Mouse (Mus musculus): ENCODE data around the gene Gm10037.
"Not testable (repeated sequence)": the region's sequence is repeated elsewhere in the genome, so short reads cannot be mapped to it uniquely, and the experiment has no call there.

The Gm10037 gene

DNA sequence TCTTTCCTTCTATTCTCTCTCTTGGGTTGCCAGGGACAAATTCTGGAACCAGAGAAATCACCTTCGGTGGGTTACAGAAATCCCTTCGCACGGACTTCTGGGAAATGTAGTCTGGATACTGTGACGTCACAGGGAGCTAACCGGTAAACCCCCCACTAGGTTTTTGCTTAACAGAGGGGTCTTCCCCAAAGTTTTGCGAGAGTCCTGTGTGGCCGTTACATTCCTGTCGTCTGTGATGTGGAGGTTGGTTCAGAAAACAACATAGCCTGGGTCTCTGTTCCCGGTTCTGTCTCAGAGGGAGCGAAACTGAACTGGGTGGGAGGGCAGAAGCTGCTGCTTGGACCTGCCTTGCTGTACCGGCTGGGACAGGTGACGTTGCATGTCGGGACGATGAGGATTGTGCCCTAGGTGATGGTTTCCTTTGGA lies at the start of gene Gm10037:
Gm10037 (plus strand) TSS at position 196 of the 426 bp plus-strand sequence.
- POLR2A ChIA-PET: interaction anchor here in 3 of 4 experiments (0.6 to 1.6 kb wide), 23 partner anchors 8 to 637 kb away, joined by 3 to 13 read pairs (median 3); partner anchors contain the start of genes Gm26965 (in 1 of the 3), Gm49345 (in 1 of the 3), Zfp455 (in 1 of the 3) and Zfp65 (in 1 of the 3)
- CTCF ChIA-PET: interaction anchor here in 3 of 4 experiments (0.8 to 1.2 kb wide), 10 partner anchors 14 to 222 kb away, joined by 3 to 7 read pairs (median 4); partner anchors contain the start of genes Gm49345 (in 1 of the 3) and Zfp729a (in 1 of the 3)

DNA sequence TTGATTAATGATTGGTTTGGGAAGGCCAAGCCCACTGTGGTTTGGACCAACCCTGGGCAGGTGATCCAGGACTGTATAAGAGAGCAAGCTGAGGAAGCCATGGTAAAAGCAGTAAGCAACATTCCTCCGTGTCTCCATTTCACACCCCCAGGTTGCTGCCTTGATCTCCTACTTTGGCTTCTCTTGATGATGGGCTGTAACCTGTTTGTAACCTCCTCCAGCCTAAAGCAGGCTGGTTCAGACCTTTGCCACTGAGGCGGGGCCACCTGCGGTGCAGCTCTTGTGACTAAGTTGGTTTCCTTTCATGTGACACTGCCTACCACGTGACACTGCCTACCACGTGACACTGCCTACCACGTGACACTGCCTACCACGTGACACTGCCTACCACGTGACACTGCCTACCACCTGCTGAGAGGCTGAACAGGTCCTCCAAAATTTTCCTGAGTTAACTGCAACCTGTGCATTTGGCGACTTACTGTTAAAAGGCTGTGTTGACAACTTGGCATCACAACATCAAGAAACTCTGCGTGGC lies 38.9 kb upstream of the Gm10037 start:
- CTCF ChIA-PET: no interaction called here

DNA sequence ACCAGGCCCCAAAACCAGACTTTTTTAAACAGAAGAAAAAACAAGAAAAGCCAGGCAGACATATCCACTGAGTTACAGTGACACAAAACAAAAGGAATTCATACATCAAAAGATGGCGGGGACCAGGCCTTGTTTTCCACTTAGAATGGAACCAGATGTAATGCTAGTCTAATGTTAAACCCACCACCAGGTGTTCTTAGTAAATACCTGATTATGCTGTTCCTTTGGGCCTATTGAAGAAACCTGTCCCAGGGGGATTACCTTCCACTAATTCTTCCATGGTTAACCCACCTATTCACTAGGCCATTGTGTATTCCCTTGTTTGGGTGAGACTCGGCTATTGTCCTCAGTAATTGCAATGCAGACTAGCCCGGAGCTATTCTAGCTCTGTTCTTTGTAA lies 32.3 kb upstream of the Gm10037 start:
- POLR2A ChIA-PET: interaction anchor here in 3 of 4 experiments (0.5 to 4.8 kb wide), 33 partner anchors 8 to 483 kb away, joined by 3 to 34 read pairs (median 4); partner anchors contain the start of genes Zfp729b (in 2 of the 3), BC048507 (in 1 of the 3), Gm10037 (in 1 of the 3) and Zfp493 (in 1 of the 3)
- CTCF ChIA-PET: interaction anchor here in 1 of 4 experiments (0.8 kb wide), 1 partner anchor 46 kb away, joined by 3 read pairs; no protein-coding TSS in a partner anchor

More for the DNA sequence above, 38.9 kb upstream of the Gm10037 start:
- POLR2A ChIA-PET: interaction anchor here in 3 of 4 experiments (0.6 to 1.2 kb wide), 20 partner anchors 8 to 155 kb away, joined by 3 to 10 read pairs (median 4); partner anchors contain the start of genes Zfp493 (in 2 of the 3), Gm10037 (in 1 of the 3), Gm49345 (in 1 of the 3) and Zfp729a (in 1 of the 3)

DNA sequence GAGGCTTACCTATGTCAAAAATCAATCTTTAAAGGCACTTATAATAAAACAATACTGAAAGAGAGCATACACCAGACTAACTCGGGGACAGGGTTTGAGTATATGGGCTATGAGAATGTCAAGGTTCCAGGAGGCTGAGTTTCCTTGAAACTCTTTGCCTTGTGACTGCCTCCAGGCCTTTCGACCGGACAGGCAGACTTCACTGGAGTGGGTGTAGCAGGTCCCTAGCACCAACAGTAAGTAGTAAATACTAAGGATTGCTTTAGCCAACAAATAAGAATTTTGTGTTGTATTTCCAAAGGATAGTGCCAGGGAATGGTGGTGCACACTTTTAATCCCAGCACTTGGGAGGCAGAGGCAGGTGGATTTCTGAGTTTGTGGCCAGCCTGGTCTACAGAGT lies 31.8 kb upstream of the Gm10037 start:
- ChIA-PET CTCF (interaction anchor here in 1 of 4 experiments (0.8 kb wide), 1 partner anchor 46 kb away, joined by 3 read pairs; no protein-coding TSS in a partner anchor), POLR2A (interaction anchor here in 3 of 4 experiments (0.5 to 4.8 kb wide), 35 partner anchors 9 to 484 kb away, joined by 3 to 34 read pairs (median 4); partner anchors contain the start of genes Zfp729b (in 2 of the 3), BC048507 (in 1 of the 3), Gm10037 (in 1 of the 3) and Zfp493 (in 1 of the 3))

DNA sequence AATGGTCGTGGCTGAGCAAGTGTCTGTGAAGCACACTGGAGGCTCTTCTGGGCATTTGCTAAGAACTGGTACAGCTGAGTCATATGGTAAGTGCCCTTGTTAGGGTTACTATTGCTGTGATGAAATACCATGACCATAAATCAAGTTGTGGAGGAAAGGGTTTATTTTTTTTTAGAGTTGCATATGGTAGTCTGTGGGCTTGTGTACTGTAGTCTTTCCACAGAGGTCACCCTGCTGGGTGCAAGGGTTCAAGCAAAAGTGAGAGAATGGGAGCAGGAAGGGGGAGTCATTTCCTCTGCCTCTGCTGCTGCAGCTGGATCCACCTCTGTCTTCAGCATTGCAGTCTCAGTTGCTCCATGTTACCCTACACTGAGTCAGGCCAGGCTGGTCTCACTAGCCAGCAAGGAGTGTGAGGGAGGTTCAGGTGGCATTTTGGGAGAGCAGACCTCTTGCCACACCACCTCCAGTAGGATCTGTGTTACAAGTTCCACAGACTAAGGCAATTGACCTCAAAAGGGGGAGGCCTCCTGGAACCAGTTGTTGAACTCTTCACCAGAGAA lies 19.2 kb upstream of the Gm10037 start:
- POLR2A ChIA-PET: interaction anchor here in 1 of 4 experiments (0.7 kb wide), 1 partner anchor 33 kb away, joined by 3 read pairs; no protein-coding TSS in a partner anchor

DNA sequence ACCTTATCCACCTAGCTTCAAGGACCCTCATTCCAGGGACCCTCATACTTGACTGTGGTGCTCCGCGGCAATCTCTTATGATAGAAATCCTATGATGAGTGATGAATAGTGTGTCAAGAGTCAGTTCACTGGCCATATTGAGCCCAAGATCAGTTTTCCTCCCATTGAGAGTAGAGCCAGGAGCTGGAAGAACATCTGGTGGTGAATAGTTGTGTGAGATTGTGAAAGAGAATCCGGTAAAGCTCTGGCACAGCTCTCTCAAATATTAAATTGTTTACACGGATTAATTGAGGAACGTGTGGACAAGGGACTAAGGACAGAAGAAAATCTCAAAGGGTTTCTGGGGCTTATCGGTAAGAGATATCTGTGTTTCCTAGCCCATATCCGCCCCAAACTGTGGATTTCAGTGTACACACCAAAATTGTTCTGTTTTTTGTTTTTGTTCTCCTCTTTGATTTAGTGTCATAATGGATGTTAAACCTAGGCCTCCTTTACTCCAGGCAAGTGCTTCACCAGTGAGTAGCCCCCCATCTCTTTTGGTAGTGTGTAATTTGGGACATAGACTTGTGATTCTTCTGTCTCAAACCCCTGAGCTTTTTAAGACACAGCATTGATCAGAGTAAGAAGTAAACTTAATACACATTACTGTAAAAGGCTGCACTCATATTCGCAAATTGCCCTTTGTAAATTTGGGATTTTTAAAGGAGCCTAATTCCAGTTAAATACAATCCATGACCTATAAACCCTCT lies 17.8 kb upstream of the Gm10037 start:
- ChIA-PET POLR2A (interaction anchor here in 2 of 4 experiments (1.0 to 2.4 kb wide), 12 partner anchors 9 to 288 kb away, joined by 3 to 8 read pairs (median 5); partner anchors contain the start of genes Gm26965 (in 1 of the 2), Zfp493 (in 1 of the 2), Zfp738 (in 1 of the 2) and Zfp85 (in 1 of the 2)), CTCF (no interaction called here)

More for the DNA sequence above, 19.2 kb upstream of the Gm10037 start:
- CTCF ChIA-PET: no interaction called here

DNA sequence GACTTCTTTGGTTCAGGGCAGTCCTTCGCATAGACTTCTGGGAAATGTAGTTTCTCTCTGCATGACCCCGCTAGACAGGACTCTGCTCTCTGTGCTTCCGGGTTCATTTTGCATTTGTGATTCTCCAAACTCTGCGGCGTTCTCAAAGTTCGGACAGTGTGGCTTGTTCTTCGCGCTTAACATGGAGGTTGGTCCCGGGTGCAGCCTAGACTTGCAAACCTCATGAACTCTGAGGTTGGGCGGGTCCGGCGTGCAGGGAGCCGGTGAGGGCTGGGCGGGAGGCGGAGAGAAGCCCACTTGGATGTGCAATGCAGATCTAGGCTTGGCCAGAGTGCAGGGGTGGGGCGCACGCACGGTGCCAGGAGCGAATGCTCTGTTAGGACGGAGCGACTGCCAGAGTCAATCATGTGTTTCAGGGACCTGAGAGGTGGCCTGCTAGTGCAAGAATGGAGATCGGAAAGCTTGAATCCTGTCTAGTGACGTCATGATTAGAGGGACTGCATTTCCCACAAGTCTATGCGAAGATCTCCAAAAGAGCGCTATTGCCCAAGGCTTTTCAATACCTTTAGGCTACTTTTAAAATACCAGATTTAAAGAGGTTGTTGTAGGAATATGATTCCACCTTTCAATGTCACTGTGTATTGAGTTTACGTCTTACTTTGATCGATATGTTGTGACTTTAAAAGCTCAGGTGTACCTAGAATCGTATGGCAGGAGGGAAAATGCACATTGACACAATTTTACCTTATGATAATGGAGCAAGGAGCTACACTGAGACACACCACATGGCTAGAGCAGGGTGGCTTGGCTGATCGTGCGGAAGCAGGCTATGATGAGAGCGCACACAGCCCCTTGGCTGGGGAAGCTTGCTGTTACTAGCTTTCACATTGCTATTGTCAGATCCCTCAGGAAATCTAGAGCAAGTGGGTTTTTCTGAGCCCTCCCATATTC lies 16.9 kb upstream of the Gm10037 start, which contains the start of gene Zfp273:
Zfp273 (plus strand) TSS at position 31 of the 951 bp plus-strand sequence.
- CTCF ChIA-PET: interaction anchor here in 1 of 4 experiments (1.3 kb wide), 1 partner anchor 17 kb away, joined by 6 read pairs; the partner anchor contains the start of gene Gm10037
- POLR2A ChIA-PET: interaction anchor here in 3 of 4 experiments (0.6 to 2.4 kb wide), 33 partner anchors 8 to 288 kb away, joined by 3 to 34 read pairs (median 4); partner anchors contain the start of genes Gm10037 (in 2 of the 3), Zfp493 (in 2 of the 3), Gm26965 (in 1 of the 3) and Zfp729b (in 1 of the 3)

DNA sequence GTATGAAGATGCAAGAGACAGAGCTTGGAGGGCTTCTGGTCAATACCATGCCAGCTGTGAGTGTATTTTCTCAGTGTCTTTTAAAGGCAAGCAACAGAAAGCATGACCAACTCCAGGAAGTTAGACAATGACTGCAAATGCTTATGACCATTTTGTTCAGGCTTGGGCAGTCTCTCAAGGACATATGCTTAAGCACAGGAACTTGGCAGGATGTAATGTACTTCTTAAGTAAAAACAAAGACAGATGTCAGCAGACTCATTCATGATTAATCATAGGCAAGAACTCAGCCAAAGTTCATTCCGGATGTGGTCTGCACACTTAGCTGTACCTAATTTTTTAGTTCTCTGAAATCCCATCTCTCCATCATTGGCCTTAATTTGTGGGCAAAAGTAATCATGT lies 12.3 kb upstream of the Gm10037 start:
- POLR2A ChIA-PET: interaction anchor here in 3 of 4 experiments (0.6 to 1.6 kb wide), 5 partner anchors 11 to 39 kb away, joined by 3 to 5 read pairs (median 3); partner anchors contain the start of gene Zfp493 (in 1 of the 3)
- CTCF ChIA-PET: no interaction called here

DNA sequence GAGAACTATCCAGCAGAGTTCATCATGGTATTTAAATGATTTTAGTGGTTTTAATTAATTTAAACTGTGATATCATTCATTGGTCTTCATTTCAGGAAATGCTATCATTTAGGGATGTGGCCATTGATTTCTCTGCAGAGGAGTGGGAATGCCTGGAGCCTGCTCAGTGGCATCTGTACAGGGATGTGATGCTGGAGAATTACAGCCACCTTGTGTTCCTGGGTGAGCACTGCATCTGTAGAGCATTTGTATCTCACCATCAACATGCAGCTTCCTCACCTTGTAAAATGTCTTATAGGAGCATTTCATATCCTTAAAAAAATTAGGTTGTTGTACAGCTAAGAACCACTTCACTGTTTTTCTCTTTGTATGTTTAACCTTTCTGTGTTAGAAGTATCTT lies 2.2 kb downstream of the Gm10037 start:
- CTCF ChIA-PET: not testable (repeated sequence)
- POLR2A ChIA-PET: interaction anchor here in 2 of 4 experiments (0.6 to 1.3 kb wide), 2 partner anchors 196 to 666 kb away, joined by 3 read pairs; partner anchors contain the start of genes Gm49345 (in 1 of the 2) and Zfp729a (in 1 of the 2)

DNA sequence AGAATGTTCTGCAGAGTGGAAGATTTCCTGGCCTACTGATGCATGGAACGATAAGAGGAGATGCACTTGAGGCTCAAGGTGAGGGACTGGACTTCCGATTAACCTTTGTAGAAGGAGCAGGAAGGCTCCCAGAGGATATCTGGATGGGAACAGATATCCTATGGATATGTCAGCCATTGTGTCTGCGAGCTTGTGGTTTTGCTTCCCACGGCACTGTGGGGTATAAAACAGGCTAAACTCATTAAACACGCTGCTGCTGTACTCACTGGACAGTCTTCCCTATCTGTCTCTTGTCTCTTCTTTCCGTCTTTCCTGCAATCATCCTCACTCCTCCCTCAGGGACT lies 12.8 kb downstream of the Gm10037 start:
- ChIA-PET POLR2A (interaction anchor here in 3 of 4 experiments (0.6 to 2.8 kb wide), 25 partner anchors 12 to 992 kb away, joined by 3 to 18 read pairs (median 5); partner anchors contain the start of genes Gm10037 (in 2 of the 3), Gm28557 (in 1 of the 3), Gm49345 (in 1 of the 3) and Zfp65 (in 1 of the 3)), CTCF (interaction anchor here (0.6 to 2.8 kb wide), 21 partner anchors 8 to 1649 kb away, joined by 3 to 13 read pairs (median 5); partner anchors contain the start of genes Gm49345 (in 2 of the 4), Zfp729a (in 2 of the 4), Gm10037 (in 1 of the 4) and Zfp595 (in 1 of the 4))

DNA sequence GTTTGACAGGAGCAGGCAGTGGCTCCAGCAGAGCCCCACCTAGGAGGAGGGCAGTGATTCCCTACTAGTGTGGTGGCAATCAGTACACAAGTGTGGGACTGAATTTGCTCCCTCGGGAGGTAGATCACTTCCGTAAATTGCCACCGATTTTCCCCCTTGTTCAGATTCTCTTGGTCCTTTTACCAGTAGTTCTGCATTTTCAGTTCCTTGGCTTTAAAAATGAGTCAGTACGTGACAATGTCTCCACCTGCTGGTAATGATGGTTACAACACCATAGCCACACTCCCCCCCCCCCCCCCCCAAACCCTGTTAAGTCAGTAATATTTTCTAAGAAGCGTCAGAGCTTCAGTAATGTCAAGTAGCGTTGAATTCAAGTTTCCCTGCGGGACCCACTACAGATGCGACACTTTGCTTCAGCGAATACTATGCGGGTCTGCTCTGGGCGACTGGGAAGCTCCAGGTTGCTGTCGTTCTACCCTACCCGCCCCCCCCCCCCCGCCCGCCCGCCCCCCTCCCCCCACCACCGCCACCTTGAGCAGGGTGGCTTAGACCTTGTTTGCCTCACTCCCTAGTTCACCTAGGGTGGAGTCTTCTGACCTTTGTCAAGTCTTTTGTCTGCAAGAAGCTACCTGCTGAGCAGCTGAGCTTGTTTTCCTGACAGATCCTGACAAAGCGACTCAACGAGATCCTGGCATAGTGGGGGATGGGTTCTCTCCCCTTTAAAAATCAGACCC lies 13.4 kb downstream of the Gm10037 start:
- POLR2A ChIA-PET: interaction anchor here in 3 of 4 experiments (0.5 to 2.8 kb wide), 62 partner anchors 8 to 1128 kb away, joined by 3 to 18 read pairs (median 4); partner anchors contain the start of genes Gm10037 (in 3 of the 3), Gm49345 (in 2 of the 3), Zfp729a (in 2 of the 3) and Zfp738 (in 2 of the 3)
- CTCF ChIA-PET: interaction anchor here (0.6 to 2.8 kb wide), 43 partner anchors 9 to 1649 kb away, joined by 3 to 16 read pairs (median 4); partner anchors contain the start of genes Gm49345 (in 3 of the 4), Zfp729a (in 3 of the 4), Gm10037 (in 2 of the 4) and Zfp455 (in 1 of the 4)

DNA sequence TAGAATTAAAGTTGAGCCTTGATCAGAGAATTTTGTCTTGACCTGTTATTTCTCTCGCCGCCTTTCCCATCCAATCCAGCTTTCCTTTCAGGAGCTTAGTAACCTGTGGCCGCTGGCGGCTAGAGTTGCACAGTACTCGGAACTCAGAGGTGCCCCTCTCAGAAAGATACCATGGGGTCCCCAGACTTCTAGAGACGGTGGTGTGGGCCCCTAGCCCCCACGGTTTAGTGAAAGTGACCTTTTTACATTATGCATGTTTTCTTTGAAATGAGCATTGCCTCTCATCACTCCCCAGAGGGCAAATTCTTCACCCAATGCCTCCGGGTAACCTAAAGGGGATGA lies 13.9 kb downstream of the Gm10037 start:
- POLR2A ChIA-PET: interaction anchor here in 3 of 4 experiments (0.5 to 2.8 kb wide), 62 partner anchors 9 to 1129 kb away, joined by 3 to 18 read pairs (median 4); partner anchors contain the start of genes Gm10037 (in 3 of the 3), Gm49345 (in 2 of the 3), Zfp729a (in 2 of the 3) and Zfp738 (in 2 of the 3)
- CTCF ChIA-PET: interaction anchor here (0.6 to 2.8 kb wide), 42 partner anchors 9 to 1648 kb away, joined by 3 to 16 read pairs (median 4); partner anchors contain the start of genes Gm49345 (in 3 of the 4), Zfp729a (in 3 of the 4), Gm10037 (in 2 of the 4) and Zfp455 (in 1 of the 4)

DNA sequence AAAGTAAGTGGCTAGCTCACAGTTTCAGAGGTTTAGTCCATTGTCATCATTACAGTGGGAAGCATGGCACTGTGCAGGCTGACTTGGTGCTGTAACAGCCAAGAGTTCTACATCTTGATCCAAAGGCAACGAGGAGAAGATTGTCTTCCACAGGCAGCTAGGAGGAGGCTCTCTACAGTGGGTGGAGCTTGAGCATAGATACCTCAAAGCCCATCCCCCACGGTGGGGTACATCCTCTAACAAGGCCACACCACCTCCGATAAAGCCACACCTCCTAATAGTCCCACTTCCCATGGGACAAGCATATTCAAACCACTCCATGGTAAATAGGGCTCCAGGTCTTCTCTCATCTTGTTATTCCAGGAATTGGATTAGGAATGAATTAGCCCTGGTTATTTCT lies 19.5 kb downstream of the Gm10037 start:
- ChIA-PET CTCF (interaction anchor here in 1 of 4 experiments (0.7 kb wide), 1 partner anchor 18 kb away, joined by 3 read pairs; no protein-coding TSS in a partner anchor), POLR2A (no interaction called here)

DNA sequence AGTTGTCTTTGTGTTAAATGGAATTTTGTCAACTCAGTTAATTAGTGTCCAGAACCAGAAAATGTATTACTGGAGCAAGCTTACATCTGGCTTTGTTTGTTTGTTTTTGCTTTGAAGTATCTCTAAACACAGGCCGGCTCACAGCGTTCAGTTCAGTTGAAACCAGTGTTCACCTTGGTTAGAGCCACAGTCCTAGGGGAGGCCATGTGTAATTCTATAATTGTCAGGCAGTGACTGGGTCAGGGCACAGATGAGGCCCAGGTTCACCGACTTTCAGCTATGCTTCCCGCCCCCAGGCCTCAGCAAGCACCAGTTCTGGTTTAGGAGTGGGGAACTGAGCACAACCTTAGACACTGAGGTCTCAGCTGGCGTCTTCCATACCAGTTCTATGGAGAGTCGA lies 22.2 kb downstream of the Gm10037 start:
- ChIA-PET CTCF (interaction anchor here in 1 of 4 experiments (0.6 kb wide), 1 partner anchor 8 kb away, joined by 7 read pairs; no protein-coding TSS in a partner anchor), POLR2A (interaction anchor here in 3 of 4 experiments (0.8 to 1.9 kb wide), 5 partner anchors 8 to 22 kb away, joined by 3 to 7 read pairs (median 4); partner anchors contain the start of gene Gm10037 (in 1 of the 3))

DNA sequence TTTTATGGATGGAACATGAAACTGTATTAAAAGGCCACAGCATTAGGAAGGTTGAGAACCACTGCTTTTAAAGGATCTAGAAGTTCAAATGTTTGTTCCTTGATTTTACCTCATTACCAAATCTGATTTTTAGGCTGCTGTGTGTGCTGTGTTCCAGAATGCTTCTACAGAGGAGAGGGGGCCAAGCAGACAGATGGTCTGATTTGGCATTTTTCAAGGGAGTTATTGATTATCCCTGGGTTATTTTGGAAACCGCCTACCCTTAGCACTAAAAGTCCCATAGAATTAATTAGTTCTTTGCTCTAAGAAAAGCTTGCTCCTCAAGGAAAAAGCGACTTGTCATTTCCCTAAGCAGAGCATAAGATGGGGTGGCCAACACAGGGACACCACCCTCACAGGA lies 23.1 kb downstream of the Gm10037 start:
- ChIA-PET CTCF (no interaction called here), POLR2A (interaction anchor here in 3 of 4 experiments (0.6 to 1.9 kb wide), 6 partner anchors 9 to 289 kb away, joined by 3 to 7 read pairs (median 4); partner anchors contain the start of gene Gm10037 (in 1 of the 3))
